Mouse (Mus musculus): ENCODE data around the gene Egfl6. TPM values are rescaled to one million over a fixed set of nuclear protein-coding genes. Genes with fewer than 3 reads are reported as not detected.

The Egfl6 gene
- polyA plus RNA-seq, 1 experiment from 2014 or later, result 6.1 TPM

- no peak for ATAC-seq (ENCODE audit: insufficient number of reproducible peaks, insufficient read depth, low FRiP score, low read depth)
- Histone ChIP-seq H3K27ac (replicated peaks in 1 of 2; ENCODE audit: control insufficient read depth in 1 of 2, insufficient read depth in 1 of 2, low read depth in 2 of 2, low read length in 2 of 2) (no peak overlapping the region), H3K36me3 (ENCODE audit: control insufficient read depth, insufficient read depth, low read length) (no peaks in the 10 kb centered on the region; the same call in 1 of the 2 replicates), H3K4me3 (ENCODE audit: control insufficient read depth in 1 of 2, insufficient read depth in 1 of 2, low read depth in 1 of 2, low read length in 2 of 2) (no peak overlapping the region), H3K4me2 (ENCODE audit: low read length) (no peak overlapping the region), H3K4me1 (ENCODE audit: control insufficient read depth in 2 of 2, insufficient read depth in 2 of 2, low read length in 2 of 2) (no peaks in the 10 kb centered on the region), H3K9me3 (ENCODE audit: control insufficient read depth, low read length) (no peaks in the 10 kb centered on the region), H3K27me3 (ENCODE audit: control insufficient read depth, insufficient read depth, low read length) (no peaks in the 10 kb centered on the region), H3K9ac (ENCODE audit: low read length) (no peak overlapping the region)
- 45% methylated on average over 4 of the region's 4 CpGs for WGBS
Observed at GRCm38 (mm10) chrX:166497771-166498170, 87.7 kb downstream of the Egfl6 start.

DNA sequence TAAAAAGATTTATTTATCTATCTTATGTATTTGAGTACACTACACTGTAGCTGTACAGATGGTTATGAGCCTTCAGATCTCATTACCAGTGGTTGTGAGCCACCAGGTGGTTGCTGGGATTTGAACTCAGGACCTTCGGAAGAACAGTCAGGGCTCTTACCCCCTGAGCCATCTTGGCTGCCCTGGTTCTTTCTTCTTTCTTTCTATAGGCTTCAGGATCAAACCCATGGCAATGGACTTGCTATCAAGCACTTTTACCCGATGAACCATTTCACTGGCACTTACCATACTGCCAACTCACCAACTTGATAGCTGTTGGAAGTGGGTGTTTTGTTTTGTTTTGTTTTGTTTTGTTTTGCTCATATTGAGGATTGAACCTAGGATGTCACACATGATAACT lies 90.5 kb downstream of the Egfl6 start:
- no peaks in the 10 kb centered on the region for H3K36me3 ChIP-seq (ENCODE audit: control insufficient read depth, insufficient read depth, low read length)
- H3K9ac ChIP-seq (ENCODE audit: low read length), result no peak overlapping the region
- H3K4me2 ChIP-seq (ENCODE audit: low read length), result no peak overlapping the region
- no peak overlapping the region for H3K27ac ChIP-seq (replicated peaks in 1 of 2; ENCODE audit: control insufficient read depth in 1 of 2, insufficient read depth in 1 of 2, low read depth in 2 of 2, low read length in 2 of 2)
- H3K4me3 ChIP-seq (ENCODE audit: control insufficient read depth in 1 of 2, insufficient read depth in 1 of 2, low read depth in 1 of 2, low read length in 2 of 2), result no peak overlapping the region
- no peaks in the 10 kb centered on the region for H3K4me1 ChIP-seq (ENCODE audit: control insufficient read depth in 2 of 2, insufficient read depth in 2 of 2, low read length in 2 of 2)
- no peaks in the 10 kb centered on the region for H3K9me3 ChIP-seq (ENCODE audit: control insufficient read depth, low read length)
- 87% methylated on average over 2 of the region's 2 CpGs for WGBS
- no peak for ATAC-seq (ENCODE audit: insufficient number of reproducible peaks, insufficient read depth, low FRiP score, low read depth)
- H3K27me3 ChIP-seq (ENCODE audit: control insufficient read depth, insufficient read depth, low read length), result no peaks in the 10 kb centered on the region

GRCm38 (mm10) chrX:166479365-166479983 lies 106.0 kb downstream of the Egfl6 start, which contains the start of gene Rab9:
Gene Rab9 (minus strand): TSS chrX:166479867.
- Histone ChIP-seq H3K9ac (ENCODE audit: low read length) (peak within 1 kb of the TSS; percentile 74), H3K4me1 (ENCODE audit: control insufficient read depth in 2 of 2, insufficient read depth in 2 of 2, low read length in 2 of 2) (0 out of 4 replicates have a peak, but pooled peaks cover 0 to 3% of the 10 kb centered on the region in 2 experiments), H3K4me3 (ENCODE audit: control insufficient read depth in 1 of 2, insufficient read depth in 1 of 2, low read depth in 1 of 2, low read length in 2 of 2) (peak within 1 kb of the TSS; percentile 68 to 90), H3K27me3 (ENCODE audit: control insufficient read depth, insufficient read depth, low read length) (no peaks in the 10 kb centered on the region), H3K4me2 (ENCODE audit: low read length) (peak within 1 kb of the TSS; percentile 69), H3K27ac (replicated peaks in 1 of 2; ENCODE audit: control insufficient read depth in 1 of 2, insufficient read depth in 1 of 2, low read depth in 2 of 2, low read length in 2 of 2) (peak within 1 kb of the TSS; percentile 82 to 84), H3K9me3 (ENCODE audit: control insufficient read depth, low read length) (no peaks in the 10 kb centered on the region), H3K36me3 (ENCODE audit: control insufficient read depth, insufficient read depth, low read length) (peaks cover 8% of the 10 kb centered on the region; the same call in 1 of the 2 replicates)
- ATAC-seq (ENCODE audit: insufficient number of reproducible peaks, insufficient read depth, low FRiP score, low read depth), result peak; percentile 97
- 22% methylated on average over 35 of the region's 41 CpGs for WGBS

DNA sequence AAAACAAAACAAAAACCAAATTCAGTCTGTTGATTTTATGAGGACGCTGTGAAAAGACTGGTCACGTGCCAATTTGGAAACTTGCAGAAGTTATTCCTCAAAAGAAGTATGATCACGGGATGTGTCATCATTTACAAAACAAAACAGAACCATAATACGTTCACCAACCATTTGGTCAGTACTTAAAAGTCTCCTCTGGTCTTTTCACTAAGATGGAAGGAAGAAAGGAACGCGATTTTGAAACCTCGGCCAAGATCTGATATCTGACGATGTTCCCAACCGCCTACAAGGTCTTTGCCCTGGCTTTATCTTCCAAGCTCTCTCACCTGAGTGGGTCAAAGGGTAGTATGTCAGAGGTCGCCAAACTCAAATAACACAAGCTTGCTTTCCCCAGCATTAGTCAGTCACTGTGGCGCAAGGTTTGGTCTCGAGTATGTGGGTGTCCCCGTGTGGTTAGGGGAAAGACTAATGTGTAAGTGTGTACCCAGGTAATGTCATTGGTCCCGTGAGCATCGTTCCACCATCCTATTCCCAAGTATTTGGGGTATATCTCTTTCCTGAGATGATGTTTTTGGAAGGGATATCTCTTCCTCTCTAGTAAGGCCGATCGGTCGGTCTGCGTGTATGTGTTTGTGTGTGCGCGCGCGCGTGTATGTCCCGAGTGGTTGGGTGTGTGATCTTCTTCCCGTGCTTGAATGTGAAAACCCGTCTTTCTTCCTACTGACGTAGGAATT lies 106.7 kb downstream of the Egfl6 start:
- Histone ChIP-seq H3K4me2 (ENCODE audit: low read length) (peak overlapping the region; percentile 69), H3K9ac (ENCODE audit: low read length) (peak overlapping the region; percentile 74), H3K4me3 (ENCODE audit: control insufficient read depth in 1 of 2, insufficient read depth in 1 of 2, low read depth in 1 of 2, low read length in 2 of 2) (peak overlapping the region; percentile 68 to 90), H3K27ac (replicated peaks in 1 of 2; ENCODE audit: control insufficient read depth in 1 of 2, insufficient read depth in 1 of 2, low read depth in 2 of 2, low read length in 2 of 2) (peak overlapping the region; percentile 82 to 84; a peak in 3 of 4 replicates), H3K36me3 (ENCODE audit: control insufficient read depth, insufficient read depth, low read length) (peaks cover 8% of the 10 kb centered on the region; the same call in 1 of the 2 replicates), H3K4me1 (ENCODE audit: control insufficient read depth in 2 of 2, insufficient read depth in 2 of 2, low read length in 2 of 2) (0 out of 4 replicates have a peak, but pooled peaks cover 0 to 3% of the 10 kb centered on the region in 2 experiments), H3K9me3 (ENCODE audit: control insufficient read depth, low read length) (no peaks in the 10 kb centered on the region), H3K27me3 (ENCODE audit: control insufficient read depth, insufficient read depth, low read length) (no peaks in the 10 kb centered on the region)
- ATAC-seq (ENCODE audit: insufficient number of reproducible peaks, insufficient read depth, low FRiP score, low read depth), result no peak; the same call in 1 of the 2 replicates
- 24% methylated on average over 28 of the region's 28 CpGs for WGBS

GRCm38 (mm10) chrX:166477393-166477792 lies 108.1 kb downstream of the Egfl6 start:
- Histone ChIP-seq H3K9ac (ENCODE audit: low read length) (no peak overlapping the region), H3K9me3 (ENCODE audit: control insufficient read depth, low read length) (no peaks in the 10 kb centered on the region), H3K27ac (replicated peaks in 1 of 2; ENCODE audit: control insufficient read depth in 1 of 2, insufficient read depth in 1 of 2, low read depth in 2 of 2, low read length in 2 of 2) (no peak overlapping the region), H3K27me3 (ENCODE audit: control insufficient read depth, insufficient read depth, low read length) (no peaks in the 10 kb centered on the region), H3K4me3 (ENCODE audit: control insufficient read depth in 1 of 2, insufficient read depth in 1 of 2, low read depth in 1 of 2, low read length in 2 of 2) (no peak overlapping the region), H3K36me3 (ENCODE audit: control insufficient read depth, insufficient read depth, low read length) (peaks cover 8% of the 10 kb centered on the region; the same call in 1 of the 2 replicates), H3K4me2 (ENCODE audit: low read length) (peak overlapping the region; percentile 69), H3K4me1 (ENCODE audit: control insufficient read depth in 2 of 2, insufficient read depth in 2 of 2, low read length in 2 of 2) (0 out of 4 replicates have a peak, but pooled peaks cover 0 to 3% of the 10 kb centered on the region in 2 experiments)
- no peak for ATAC-seq (ENCODE audit: insufficient number of reproducible peaks, insufficient read depth, low FRiP score, low read depth)
- 70% methylated on average over 6 of the region's 6 CpGs for WGBS

Other genes with a start within 250 kb of the Egfl6 start
- 39.7 and 43.3 TPM in 2 replicates for gene Trappc2, start 145.1 kb downstream of the Egfl6 start, polyA plus RNA-seq (2014; fragmentation: Nextera tagmentation; extraction: Ambion mirVana)
- 5.2 and 5.8 TPM in 2 replicates for gene Ofd1, start 145.0 kb downstream of the Egfl6 start, polyA plus RNA-seq (2014; fragmentation: Nextera tagmentation; extraction: Ambion mirVana)
- gene Rab9, start 105.9 kb downstream of the Egfl6 start, polyA plus RNA-seq (2014; fragmentation: Nextera tagmentation; extraction: Ambion mirVana), result 34.3 and 36.4 TPM in 2 replicates
- gene Tceanc, start 67.2 kb downstream of the Egfl6 start, polyA plus RNA-seq (2014; fragmentation: Nextera tagmentation; extraction: Ambion mirVana), result 6.2 and 6.6 TPM in 2 replicates

Measured in heart, embryonic 14.5 days (tissue).